Mouse (Mus musculus) cortical plate, adult 2 months (tissue): Measurements from ENCODE around the gene Zscan2.

Experiments used
- CTCF ChIP-seq: fragments of 200-500 bp; IDR thresholded peaks from 2 replicates; pipeline ENCODE4 v1.5.1; 2011; ENCODE audit warnings: mild to moderate bottlenecking, control low read depth, low read length; ENCODE audit not compliant: insufficient read depth; ENCODE audit errors: extremely low read depth
- POLR2A ChIP-seq: fragments of 200-500 bp; IDR thresholded peaks from 2 replicates; pipeline ENCODE4 v1.6.1; 2011; ENCODE audit warnings: mild to moderate bottlenecking, low read length, control low read depth; ENCODE audit not compliant: insufficient read depth; ENCODE audit errors: extremely low read depth

DNA sequence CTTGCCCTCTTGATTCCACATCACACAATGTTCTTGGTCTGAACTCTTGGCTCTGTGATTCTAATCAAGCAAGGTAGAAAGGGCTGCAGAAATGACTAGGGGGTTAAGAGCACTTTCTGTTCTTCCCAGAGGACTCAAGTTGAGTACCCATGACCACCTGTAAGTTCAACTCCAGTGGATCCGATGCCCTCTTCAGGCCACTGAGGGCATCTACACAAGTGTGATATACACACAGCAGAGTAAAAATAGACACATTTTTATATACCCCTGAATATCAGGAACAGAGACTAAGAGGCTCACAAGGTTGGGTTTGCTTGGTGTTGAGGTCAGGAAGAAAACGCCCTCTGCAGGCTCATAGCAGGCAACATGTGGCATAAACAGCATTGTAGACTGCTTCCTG is 12.9 kb downstream of the Zscan2 start:
- no peak for TF ChIP-seq POLR2A
- no peak for TF ChIP-seq CTCF
